8 mouse cellular contexts compared by ENCODE assay signal in genomic region chr6:90764753-90765152, GRCm38 (mm10).
DNase-seq lines count a peak whose midpoint lies in the region; ATAC-seq lines count a peak whose summit lies in the region.

No protein-coding gene starts in this region.

- no peaks in the 10 kb centered on the region for H3K36me3 ChIP-seq in heart, embryonic 10.5 days
- H3K36me3 ChIP-seq in midbrain, embryonic 11.5 days (ENCODE audit: control insufficient read depth, insufficient read depth, low read length): no peaks in the 10 kb centered on the region

- no peaks in the 10 kb centered on the region for H3K27me3 ChIP-seq in heart, embryonic 10.5 days (ENCODE audit: insufficient read depth, poor library complexity, severe bottlenecking)
- no peaks in the 10 kb centered on the region for H3K27me3 ChIP-seq in midbrain, embryonic 11.5 days (ENCODE audit: control insufficient read depth, insufficient read depth, low read length)

- ATAC-seq in midbrain, embryonic 11.5 days (ENCODE audit: low FRiP score): peak; percentile 62; the same call in 1 of the 2 replicates
- no peak for ATAC-seq in inflammation-experienced regulatory T-cells, adult 6 months

- H3K4me3 ChIP-seq in heart, embryonic 10.5 days: no peak overlapping the region
- no peak overlapping the region for H3K4me3 ChIP-seq in midbrain, embryonic 11.5 days (ENCODE audit: low read depth, low read length)

- H3K9me3 ChIP-seq in heart, embryonic 10.5 days: no peaks in the 10 kb centered on the region
- no peaks in the 10 kb centered on the region for H3K9me3 ChIP-seq in midbrain, embryonic 11.5 days (ENCODE audit: control insufficient read depth, low read length)

- H3K4me1 ChIP-seq in heart, embryonic 10.5 days: peaks cover 45% of the 10 kb centered on the region
- peaks cover 14% of the 10 kb centered on the region for H3K4me1 ChIP-seq in midbrain, embryonic 11.5 days (ENCODE audit: control insufficient read depth, insufficient read depth, low read length)

- peak overlapping the region; percentile 24; the same call in 1 of the 2 replicates for H3K9ac ChIP-seq in midbrain, embryonic 11.5 days (ENCODE audit: low read length)

- no peak overlapping the region for H3K4me2 ChIP-seq in midbrain, embryonic 11.5 days

- DNase-seq in embryo, embryonic 11 days: peak; percentile 45
- no peak for DNase-seq in embryo, embryonic 9.5 days (ENCODE audit: extremely low spot score)
- DNase-seq in B cell, adult 2 months: peak; percentile 79 to 83
- DNase-seq in heart, embryonic 10.5 days (ENCODE audit: low spot score): no peak
- peak; percentile 86 for DNase-seq in midbrain, embryonic 11.5 days (ENCODE audit: low spot score, missing footprints)
- DNase-seq in ovary, adult 18-20 months (ENCODE audit: low spot score): no peak
- DNase-seq in urinary bladder, adult 2 months (ENCODE audit: low spot score): no peak

- H3K27ac ChIP-seq in heart, embryonic 10.5 days: peak overlapping the region; percentile 73
- peak overlapping the region; percentile 7; the same call in 1 of the 2 replicates for H3K27ac ChIP-seq in midbrain, embryonic 11.5 days (ENCODE audit: low read depth, low read length)

- 68% methylated on average over 2 of the region's 2 CpGs for WGBS in heart, embryonic 10.5 days
- 46% methylated on average over 2 of the region's 2 CpGs for WGBS in midbrain, embryonic 11.5 days

Comparison
In these comparisons a context has a peak if more than half of its experiments do, and no peak if none do; other contexts are left out.
1. DNase-seq: peak in embryo, embryonic 11 days (single experiment), B cell, adult 2 months (2 of 2) and midbrain, embryonic 11.5 days (single experiment); none in embryo, embryonic 9.5 days (single experiment), heart, embryonic 10.5 days (single experiment), ovary, adult 18-20 months (single experiment) and urinary bladder, adult 2 months (single experiment).